Mouse (Mus musculus) G1E (cell line): ENCODE data around the gene Rbm47. TPM values are rescaled to one million over a fixed set of nuclear protein-coding genes. Genes with fewer than 3 reads are reported as not detected.

Experiments used
- ATAC-seq: 2 replicates; pipeline ENCODE4 v1.8.0; 2016; ENCODE audit warnings: mild to moderate bottlenecking; ENCODE audit not compliant: insufficient number of reproducible peaks, poor library complexity, low FRiP score, severe bottlenecking; ENCODE audit errors: extremely low read depth
- DNase-seq: peaks from one replicate; pipeline ENCODE4 v3.0.0; 2012; ENCODE audit warnings: low spot score
- H3K27me3 ChIP-seq: 2 replicates; pipeline ENCODE4 v1.6.1; 2012; ENCODE audit warnings: mild to moderate bottlenecking, low read length, inconsistent platforms; ENCODE audit not compliant: insufficient read depth
- H3K36me3 ChIP-seq: replicated peaks from 2 replicates; pipeline ENCODE3; 2012; ENCODE audit warnings: mild to moderate bottlenecking, inconsistent platforms
- H3K4me1 ChIP-seq: 2 replicates; pipeline ENCODE4 v1.6.1; 2012; ENCODE audit warnings: low read depth, low read length, inconsistent platforms, mixed read lengths; ENCODE audit not compliant: insufficient read depth
- H3K4me3 ChIP-seq: 2 replicates; pipeline ENCODE4 v1.5.1; 2012; ENCODE audit warnings: low read depth, mild to moderate bottlenecking, inconsistent platforms, low read length, moderate library complexity, mixed read lengths
- H3K9me3 ChIP-seq: replicated peaks from 2 replicates; pipeline ENCODE4 v1.6.1; 2012; ENCODE audit warnings: inconsistent platforms
- CTCF ChIP-seq: IDR thresholded peaks from 2 replicates; pipeline ENCODE4 v1.5.1; 2012; ENCODE audit warnings: low read depth, low read length, inconsistent platforms, mixed read lengths
- GATA1 ChIP-seq: IDR thresholded peaks from 2 replicates; pipeline ENCODE4 v1.6.1; 2012; ENCODE audit warnings: borderline replicate concordance, low read length, inconsistent platforms, mixed read lengths
- GATA2 ChIP-seq: IDR thresholded peaks from 2 replicates; pipeline ENCODE4 v1.6.1; 2012; ENCODE audit warnings: low read depth, low read length, inconsistent platforms, borderline replicate concordance
- POLR2AphosphoS5 ChIP-seq: IDR thresholded peaks from 2 replicates; pipeline ENCODE4 v1.6.1; 2012; ENCODE audit warnings: low read depth, low read length, inconsistent platforms; ENCODE audit not compliant: insufficient replicate concordance
- TAL1 ChIP-seq: conservative IDR thresholded peaks from 2 replicates; pipeline ENCODE4 v1.6.1; 2012; ENCODE audit warnings: low read depth, low read length, inconsistent platforms, mixed read lengths
- polyA plus RNA-seq: library from polyadenylated mRNA; stranded (reverse); fragments of >175 nt; gene quantifications from 2 replicates; pipeline ENCODE4 v1.2.3, GENCODE M21; 2012
- total RNA-seq, 2 experiments: library from RNA; stranded (forward) in 1 of 2; stranded (reverse) in 1 of 2; fragments of 200-1000 nt in 1 of 2; fragments of >200 nt in 1 of 2; fragmentation: Nextera tagmentation in 1 of 2; gene quantifications; 2 replicates each; pipeline ENCODE4 v1.2.3; 2014 to 2017

The Rbm47 gene
- total and polyA plus RNA-seq, 3 experiments = 0.05 TPM; not detected in 2

DNA sequence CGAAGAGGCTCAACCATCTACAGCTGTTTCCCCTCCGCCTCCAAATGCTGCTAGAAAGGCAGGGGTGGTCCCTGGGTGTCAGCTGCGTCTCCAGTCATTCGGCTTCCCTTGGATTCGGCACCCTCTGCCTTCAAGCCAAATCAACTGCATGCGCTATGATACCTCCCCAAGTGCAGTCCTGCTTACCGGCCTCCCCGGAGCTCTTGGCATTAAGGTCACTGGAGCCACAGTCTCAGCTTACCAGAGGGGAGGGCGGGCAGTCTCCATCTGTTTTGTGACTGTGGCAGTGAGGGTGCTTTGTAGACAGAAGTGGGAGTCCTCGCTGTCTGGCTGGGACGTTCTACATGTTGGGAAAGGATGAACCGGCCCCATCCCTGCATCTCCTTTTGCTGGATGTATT, 205.8 kb downstream of the Rbm47 start:
- Histone ChIP-seq H3K27me3 (peaks cover 37% of the 10 kb centered on the region), H3K9me3 (no peaks in the 10 kb centered on the region), H3K4me1 (no peaks in the 10 kb centered on the region), H3K4me3 (no peak overlapping the region), H3K36me3 (no peaks in the 10 kb centered on the region)
- ATAC-seq (no peak), DNase-seq (no peak)
- TF ChIP-seq POLR2AphosphoS5 (no peak), GATA2 (no peak), CTCF (no peak), TAL1 (no peak), GATA1 (no peak)

Other genes with a start within 250 kb of the Rbm47 start
- gene Chrna9, start 238.2 kb downstream of the Rbm47 start, total RNA-seq (2014; fragmentation: Nextera tagmentation) = not detected in 2 replicates
- 0.16 TPM in 1 of 2 replicates, not detected in the other for gene Chrna9, start 238.2 kb downstream of the Rbm47 start, total RNA-seq (2017)
- not detected in 2 replicates for gene Chrna9, start 238.2 kb downstream of the Rbm47 start, polyA plus RNA-seq
- not detected in 2 replicates for gene 9130230L23Rik, start 168.8 kb downstream of the Rbm47 start, total RNA-seq (2014; fragmentation: Nextera tagmentation)
- gene 9130230L23Rik, start 168.8 kb downstream of the Rbm47 start, total RNA-seq (2017) = 0.46 and 0.49 TPM in 2 replicates
- not detected in 2 replicates for gene 9130230L23Rik, start 168.8 kb downstream of the Rbm47 start, polyA plus RNA-seq
- not detected in 2 replicates for gene Nsun7, start 86.8 kb upstream of the Rbm47 start, total RNA-seq (2014; fragmentation: Nextera tagmentation)
- 0.05 and 0.06 TPM in 2 replicates for gene Nsun7, start 86.8 kb upstream of the Rbm47 start, total RNA-seq (2017)
- gene Nsun7, start 86.8 kb upstream of the Rbm47 start, polyA plus RNA-seq = not detected in 2 replicates